Mouse (Mus musculus) MEL (cell line): ENCODE measurements around the gene Kel.

Experiments used
- CTCF ChIP-seq, 3 experiments: IDR thresholded peaks in 2 of 3; conservative IDR thresholded peaks in 1 of 3; 2 replicates each; pipeline ENCODE4 v1.5.1; 2011 to 2012; ENCODE audit warnings: low read length in 3 of 3, low read depth in 2 of 3, mild to moderate bottlenecking in 2 of 3, improper control_type of control experiment in 1 of 3, inconsistent platforms in 1 of 3, mixed read lengths in 1 of 3, moderate library complexity in 1 of 3; ENCODE audit not compliant: control insufficient read depth in 1 of 3, insufficient read depth in 1 of 3, poor library complexity in 1 of 3, severe bottlenecking in 1 of 3
- E2F4 ChIP-seq: IDR thresholded peaks from 2 replicates; pipeline ENCODE4 v1.6.1; 2011; ENCODE audit warnings: low read depth, low read length, improper control_type of control experiment, borderline replicate concordance
- GATA1 ChIP-seq: IDR thresholded peaks from 2 replicates; pipeline ENCODE4 v1.6.1; 2011; ENCODE audit warnings: low read depth, low read length, improper control_type of control experiment
- HCFC1 ChIP-seq: IDR thresholded peaks from 2 replicates; pipeline ENCODE4 v1.6.1; 2012; ENCODE audit warnings: low read depth, mild to moderate bottlenecking, inconsistent platforms, low read length, improper control_type of control experiment, moderate library complexity
- NELFE ChIP-seq: IDR thresholded peaks from 2 replicates; pipeline ENCODE4 v1.6.1; 2011; ENCODE audit warnings: low read depth, low read length, improper control_type of control experiment
- NRF1 ChIP-seq: IDR thresholded peaks from 2 replicates; pipeline ENCODE4 v1.6.1; 2014; ENCODE audit warnings: low read depth, mild to moderate bottlenecking, inconsistent platforms, low read length, improper control_type of control experiment, moderate library complexity; ENCODE audit not compliant: poor library complexity, insufficient read depth, severe bottlenecking
- POLR2A ChIP-seq, 2 experiments: IDR thresholded peaks; 2 replicates each; pipeline ENCODE4 v1.6.1; 2011 to 2012; ENCODE audit warnings: low read length in 2 of 2, mild to moderate bottlenecking in 2 of 2, control low read depth in 1 of 2, improper control_type of control experiment in 1 of 2, low read depth in 1 of 2, moderate library complexity in 1 of 2; ENCODE audit not compliant: control insufficient read depth in 1 of 2, insufficient read depth in 1 of 2, poor library complexity in 1 of 2
- RCOR1 ChIP-seq: IDR thresholded peaks from 2 replicates; pipeline ENCODE4 v1.6.1; 2012; ENCODE audit warnings: low read depth, mild to moderate bottlenecking, inconsistent platforms, low read length, improper control_type of control experiment
- USF2 ChIP-seq, 2 experiments: IDR thresholded peaks; 2 replicates each; pipeline ENCODE4 v1.6.1; 2011 to 2012; ENCODE audit warnings: improper control_type of control experiment in 2 of 2, low read length in 2 of 2, borderline replicate concordance in 1 of 2, inconsistent platforms in 1 of 2, low read depth in 1 of 2, mild to moderate bottlenecking in 1 of 2; ENCODE audit not compliant: insufficient read depth in 1 of 2
- ZMIZ1 ChIP-seq: IDR thresholded peaks from 2 replicates; pipeline ENCODE4 v1.6.1; 2012; ENCODE audit warnings: low read depth, mild to moderate bottlenecking, inconsistent platforms, low read length, improper control_type of control experiment, moderate library complexity

- TF ChIP-seq CTCF (IDR thresholded peaks at IDR 0.05 in 2 of 3, conservative IDR thresholded peaks at IDR 0.05 in 1 of 3; ENCODE audit: control insufficient read depth in 1 of 3, insufficient read depth in 1 of 3, low read depth in 2 of 3, low read length in 3 of 3, poor library complexity in 1 of 3, severe bottlenecking in 1 of 3): no peak
- TF ChIP-seq POLR2A (IDR thresholded peaks at IDR 0.05; ENCODE audit: control insufficient read depth in 1 of 2, insufficient read depth in 1 of 2, low read depth in 1 of 2, low read length in 2 of 2, poor library complexity in 1 of 2): no peak
- TF ChIP-seq E2F4: no peak
- TF ChIP-seq NRF1: no peak
- TF ChIP-seq RCOR1: no peak
- no peak for TF ChIP-seq NELFE
- TF ChIP-seq GATA1: no peak
- TF ChIP-seq ZMIZ1: no peak
- TF ChIP-seq USF2 (IDR thresholded peaks at IDR 0.05; ENCODE audit: borderline replicate concordance in 1 of 2, insufficient read depth in 1 of 2, low read depth in 1 of 2, low read length in 2 of 2): no peak
- no peak for TF ChIP-seq HCFC1
Measured at GRCm38 (mm10) chr6:41654648-41655047, 49.5 kb downstream of the Kel start.
